Mouse (Mus musculus): ENCODE data around the gene Slc43a3.
"Not testable (repeated sequence)": the region's sequence is repeated elsewhere in the genome, so short reads cannot be mapped to it uniquely, and the experiment has no call there.

Gene Slc43a3

DNA sequence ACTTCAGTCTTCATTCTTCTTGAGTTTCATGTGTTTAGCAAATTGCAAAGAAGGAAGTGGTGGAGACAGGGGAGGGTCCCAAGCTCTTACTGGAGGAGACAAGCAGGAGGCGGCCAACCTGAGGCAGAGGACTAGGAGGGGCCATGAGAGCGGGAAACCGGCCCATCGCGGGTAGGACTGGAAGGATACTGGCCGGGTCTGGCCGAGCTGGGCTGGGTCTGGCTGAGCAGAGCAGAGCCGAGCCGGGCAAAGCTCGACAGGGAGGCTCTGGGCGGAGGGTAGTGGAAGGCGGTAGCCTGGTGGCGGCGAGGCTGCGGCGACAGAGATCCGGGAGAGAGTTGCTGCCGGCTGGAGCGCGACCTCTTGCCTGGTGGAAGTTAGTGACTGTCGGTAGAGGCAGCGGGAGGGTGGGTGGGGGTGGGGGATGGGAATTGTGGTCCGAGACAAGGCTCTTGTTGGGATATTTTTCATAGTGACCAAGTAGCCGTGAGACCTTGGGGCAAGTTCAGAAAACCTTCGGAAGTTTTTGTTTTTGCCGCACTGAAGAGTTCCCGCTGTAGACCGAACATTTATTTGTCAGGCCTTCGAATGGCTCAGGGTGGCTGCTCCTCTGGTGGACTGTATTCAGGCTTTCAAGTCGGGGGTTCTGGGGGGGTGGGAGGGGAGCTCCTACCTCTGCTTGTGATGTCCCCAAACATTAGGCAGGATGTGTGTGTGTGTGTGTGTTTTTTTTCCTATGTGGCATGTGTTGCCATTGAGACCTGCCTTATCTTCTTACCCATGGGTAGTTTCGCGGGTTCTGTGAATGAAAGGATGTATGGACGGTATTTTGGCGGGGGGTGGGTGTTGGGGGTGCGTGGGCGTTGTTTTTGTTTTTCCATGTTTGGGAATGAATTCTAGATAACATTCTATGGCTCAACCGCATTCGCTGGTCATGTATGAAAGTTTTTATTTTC lies at the start of gene Slc43a3:
Slc43a3 (plus strand) TSS at position 106 of the 956 bp plus-strand sequence.
- DNase-seq, result peak; percentile 85 to 88

- DNase-seq, result peak in 1 of 2 experiments; percentile 36
Observed at GRCm38 (mm10) chr2:84886821-84887281, 49.5 kb upstream of the Slc43a3 start.

DNA sequence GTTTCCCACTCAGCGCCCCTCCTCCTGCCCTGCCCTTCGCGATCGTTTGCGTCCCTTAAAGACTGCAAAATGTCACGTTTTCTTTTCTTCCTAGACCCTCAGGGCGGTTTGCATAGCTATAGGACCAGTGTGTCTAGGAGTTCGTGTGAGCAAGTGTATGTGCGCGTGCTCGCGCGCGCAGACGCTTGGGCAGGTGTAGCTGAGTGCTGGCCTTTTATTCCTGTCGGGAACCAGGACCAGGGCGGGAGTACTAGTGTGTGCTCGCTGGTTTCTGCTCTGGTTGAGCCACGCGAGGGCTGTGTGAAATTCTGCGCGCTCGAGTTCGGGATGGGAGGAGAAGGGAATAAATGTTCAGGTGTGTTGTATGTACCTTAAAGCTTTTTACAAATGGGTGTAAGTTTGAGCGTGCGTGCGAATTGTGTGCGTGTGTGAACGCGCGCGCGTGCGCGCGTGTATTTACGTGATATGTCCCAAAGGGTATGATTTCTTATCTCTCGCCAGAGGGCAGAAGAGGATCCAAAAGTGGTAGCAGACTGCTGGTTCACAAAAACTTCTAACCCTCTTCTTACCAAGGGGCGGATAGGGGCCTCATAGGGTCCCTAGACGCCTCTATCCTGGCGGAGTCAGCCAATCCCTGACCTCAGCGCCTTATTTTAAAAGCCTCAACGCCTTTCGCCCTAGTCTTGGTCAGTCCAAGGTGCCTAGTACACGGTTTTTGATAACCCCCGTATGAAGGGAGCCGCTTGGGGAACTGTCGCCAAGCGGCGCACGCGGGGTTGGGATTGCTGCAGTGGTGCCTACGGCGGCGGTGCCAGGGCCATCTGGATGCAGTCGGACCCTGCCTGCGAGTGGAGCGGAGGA lies 48.7 kb upstream of the Slc43a3 start:
- peak; percentile 50 to 60 for DNase-seq

DNA sequence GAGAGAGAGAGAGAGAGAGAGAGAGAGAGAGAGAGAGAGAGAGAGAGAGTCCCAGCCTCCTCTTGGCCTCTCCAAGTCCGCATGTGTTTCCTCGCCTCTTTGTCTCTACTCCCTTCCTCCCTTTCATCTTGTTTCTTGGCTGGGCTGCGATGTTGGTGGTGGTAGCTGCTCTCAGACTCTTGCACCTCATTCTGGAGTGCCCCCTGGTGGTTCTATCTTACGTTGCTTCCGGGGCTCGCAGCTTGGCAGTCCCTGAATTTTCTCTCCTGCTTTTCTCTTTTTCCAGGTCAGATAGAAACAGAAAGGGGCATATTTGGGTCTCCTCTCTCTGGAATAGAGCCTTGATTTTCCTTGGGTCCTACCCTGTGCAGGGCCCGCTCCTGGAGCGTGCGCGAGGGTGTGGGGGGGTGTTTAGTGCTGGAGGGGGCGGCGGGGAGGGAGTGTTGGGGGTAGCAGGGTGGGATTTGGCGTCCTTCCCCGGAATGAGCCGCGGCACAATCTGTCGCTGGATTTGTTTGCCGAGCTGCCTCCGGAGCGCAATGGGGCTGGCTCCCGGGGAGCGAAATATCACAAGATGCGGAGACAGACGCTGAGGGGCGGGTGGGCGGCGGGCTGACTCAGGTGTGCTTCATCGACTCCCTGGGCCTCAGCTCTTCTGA lies 47.6 kb upstream of the Slc43a3 start:
- peak; percentile 83 to 88 for DNase-seq

DNA sequence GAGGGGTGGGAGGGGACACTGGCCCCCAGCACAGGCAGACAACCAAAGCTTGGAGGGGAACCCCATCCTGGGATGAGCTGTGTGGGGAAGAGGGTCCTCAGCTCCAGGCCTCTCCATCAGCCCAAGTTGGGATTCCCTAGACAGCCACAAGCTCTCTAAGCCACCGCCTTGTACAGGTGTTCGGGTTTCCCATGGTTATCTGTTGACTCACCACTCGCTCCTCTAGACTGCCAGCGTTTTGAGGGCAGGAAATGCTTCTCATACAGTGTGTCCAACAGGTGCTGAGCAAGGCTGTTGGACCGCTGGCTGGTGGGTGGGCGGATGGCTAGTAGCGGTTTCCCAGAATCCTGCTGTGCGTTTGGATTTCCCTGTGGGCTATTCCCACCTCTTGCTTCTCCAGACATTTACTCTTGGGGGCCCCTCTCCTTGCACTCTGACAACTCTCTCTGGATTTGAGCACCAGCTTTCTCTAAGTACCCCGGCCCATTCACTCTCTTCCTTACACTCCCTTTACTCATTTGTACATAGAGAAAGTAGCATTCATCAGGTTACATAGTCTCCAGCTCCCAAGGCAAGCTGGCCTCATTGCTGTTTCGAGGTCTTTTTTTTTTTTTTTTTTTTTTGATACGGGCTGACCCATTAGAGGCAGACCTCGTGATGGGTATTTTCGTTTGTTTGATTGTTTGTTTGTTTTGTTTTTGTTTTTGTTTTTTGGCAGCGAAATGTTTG lies 46.9 kb upstream of the Slc43a3 start:
- DNase-seq, result no peak

DNA sequence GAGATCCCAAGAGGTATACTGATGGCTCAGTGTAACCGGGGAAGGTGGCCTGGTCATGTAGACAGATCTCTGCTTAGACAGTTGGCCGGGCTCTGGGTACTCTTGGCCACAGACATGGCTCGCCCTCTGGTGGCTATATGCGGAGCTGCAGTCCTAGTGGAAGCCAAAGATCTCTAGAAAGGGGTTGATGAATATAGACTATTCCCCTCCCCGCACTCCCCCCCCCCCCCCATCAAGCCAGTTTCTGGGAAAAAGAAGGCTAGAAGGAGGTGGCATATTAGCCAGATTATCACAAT lies 46.4 kb upstream of the Slc43a3 start:
- peak; percentile 87 to 91 for DNase-seq

DNA sequence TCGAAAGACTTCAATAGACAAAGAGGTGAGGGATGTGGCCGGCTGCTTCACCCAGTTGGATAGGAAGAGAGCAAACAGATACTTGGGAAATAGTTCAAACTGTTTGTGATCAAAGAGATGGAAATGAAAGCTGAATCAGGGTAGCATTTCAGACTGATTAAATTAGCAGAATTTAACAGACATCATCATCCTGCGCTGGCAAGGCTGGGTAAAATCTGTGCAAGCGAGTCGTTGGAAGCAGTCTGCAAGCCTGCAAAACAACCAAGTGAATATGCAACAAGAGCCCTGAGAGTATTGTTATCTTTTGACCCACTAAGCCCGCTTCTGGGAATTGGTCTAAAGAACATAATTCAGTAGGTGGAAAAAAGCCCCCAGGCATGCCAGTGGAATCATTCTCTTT lies 43.0 kb upstream of the Slc43a3 start:
- DNase-seq, result no peak

DNA sequence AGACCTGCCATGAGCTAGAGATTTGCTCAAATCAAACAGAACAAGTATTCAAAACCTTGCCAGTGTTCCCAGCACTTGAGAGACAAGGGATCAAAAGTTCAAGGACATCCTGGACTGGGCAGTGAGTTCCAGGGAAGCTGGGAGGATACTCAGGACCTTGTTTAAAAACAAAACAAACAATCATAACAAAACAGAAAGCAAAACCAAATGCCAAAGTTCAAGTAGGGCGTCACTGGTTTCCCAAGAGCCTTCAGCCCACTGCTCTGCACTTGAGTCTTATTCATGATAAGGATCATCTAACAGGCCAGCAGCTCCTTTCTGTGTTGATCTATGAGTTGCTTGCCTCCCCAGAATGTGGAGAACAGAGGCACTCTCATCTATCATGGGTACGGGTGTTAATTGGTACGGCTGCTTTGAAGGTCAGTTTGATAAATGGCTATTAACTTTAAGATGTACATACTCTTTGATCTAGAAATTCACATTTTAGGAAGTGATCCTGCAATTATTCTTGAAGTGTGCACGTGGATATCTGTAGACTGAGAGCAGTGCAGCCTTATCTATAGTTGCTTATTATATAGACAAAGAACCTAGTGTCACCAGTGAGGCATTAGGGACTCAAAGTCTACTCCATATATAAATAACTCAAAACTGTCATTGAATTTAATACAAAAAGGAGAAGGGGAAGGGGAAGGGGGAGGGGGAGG lies 40.7 kb upstream of the Slc43a3 start:
- no peak for DNase-seq

DNA sequence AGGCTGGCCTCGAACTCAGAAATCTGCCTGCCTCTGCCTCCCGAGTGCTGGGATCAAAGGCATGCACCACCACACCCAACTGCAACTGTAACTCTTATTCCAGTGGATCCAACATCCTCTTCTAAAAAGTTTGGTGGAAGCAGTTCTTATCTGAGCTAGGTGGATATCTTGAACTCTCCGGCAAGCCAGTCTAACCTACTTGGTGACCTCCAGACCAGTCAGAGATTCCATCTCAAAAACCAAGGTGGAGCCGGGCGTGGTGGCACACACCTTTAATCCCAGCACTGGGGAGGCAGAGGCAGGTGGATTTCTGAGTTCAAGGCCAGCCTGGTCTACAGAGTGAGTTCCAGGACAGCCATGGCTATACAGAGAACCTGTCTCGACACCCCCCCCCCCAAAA lies 39.7 kb upstream of the Slc43a3 start:
- not testable (repeated sequence) for DNase-seq

DNA sequence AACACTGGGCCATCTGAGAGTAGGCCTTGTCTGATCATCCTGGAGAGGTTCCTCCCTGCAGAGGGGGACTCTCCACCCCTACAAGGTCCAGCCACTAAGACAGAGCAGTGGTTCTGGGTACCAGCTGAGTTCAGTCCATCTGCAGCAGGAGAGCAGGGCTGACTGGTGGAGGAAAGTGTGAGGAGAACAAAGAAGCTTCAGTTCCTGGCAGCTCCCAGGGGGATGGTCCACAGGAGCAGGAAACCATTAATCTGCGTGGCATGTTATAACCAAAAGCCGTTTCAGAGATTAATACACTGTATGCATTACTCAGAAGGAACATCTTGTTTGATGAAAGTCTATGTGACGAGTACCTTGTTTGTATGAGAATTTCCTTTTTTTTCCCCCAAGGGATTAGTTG lies 23.7 kb upstream of the Slc43a3 start:
- DNase-seq, result peak; percentile 22 to 34

- no peak for DNase-seq
Observed at GRCm38 (mm10) chr2:84913881-84914280, 22.5 kb upstream of the Slc43a3 start.

DNA sequence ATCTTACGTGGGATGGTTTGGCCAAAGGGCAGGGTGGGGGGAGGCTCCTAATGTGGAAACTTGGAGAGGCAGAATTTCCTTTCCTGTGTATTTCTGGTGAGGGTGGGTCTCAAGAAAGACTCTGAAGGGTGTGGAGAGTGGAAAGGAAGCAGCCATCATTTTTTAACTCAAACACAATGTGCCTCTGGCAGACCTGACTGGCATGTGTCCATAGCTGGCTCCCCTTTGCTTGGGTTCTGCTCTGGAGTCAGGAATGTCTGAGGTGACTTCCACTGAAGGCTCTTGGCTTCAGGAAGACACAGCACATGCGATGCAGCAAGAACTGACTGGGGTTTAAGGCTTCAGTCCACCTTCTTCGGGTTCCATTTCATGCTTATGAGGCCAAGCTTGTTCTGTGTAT lies 21.0 kb upstream of the Slc43a3 start:
- DNase-seq, result peak; percentile 48 to 66

DNA sequence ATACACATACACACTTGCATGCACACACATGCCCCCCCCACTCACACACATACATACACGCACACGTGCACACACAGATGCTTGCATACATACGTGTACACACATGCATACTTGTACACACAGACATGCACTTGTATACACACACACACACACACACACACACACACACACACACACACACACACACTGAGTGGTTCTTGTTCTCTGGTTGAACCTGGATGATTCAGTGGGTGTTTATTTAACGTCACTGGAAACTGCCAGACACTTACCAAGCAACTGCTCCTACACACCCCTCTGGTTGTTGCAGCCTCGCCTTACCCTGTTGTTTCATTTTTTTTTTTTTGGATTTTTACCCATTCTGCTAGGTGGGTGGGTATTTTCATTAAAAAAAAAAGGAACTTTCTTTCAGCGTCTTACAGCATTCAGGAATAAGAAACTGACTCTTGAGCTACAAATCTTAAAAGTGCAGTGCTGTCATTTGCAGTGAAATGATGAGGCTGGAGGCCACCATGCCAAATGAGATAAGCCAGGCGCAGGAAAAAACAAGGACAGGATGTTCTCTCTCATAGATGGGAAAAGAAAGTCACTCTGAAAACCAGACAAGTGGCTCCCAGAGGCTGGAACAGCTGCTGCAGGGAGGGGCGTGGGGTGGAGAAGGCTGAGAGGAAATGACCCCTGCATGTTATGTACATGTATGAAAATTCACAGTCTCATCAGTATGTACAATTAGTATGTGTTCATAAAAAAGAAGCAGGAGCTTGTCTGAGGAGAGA lies 19.6 kb upstream of the Slc43a3 start:
- DNase-seq, result peak; percentile 66 to 88

DNA sequence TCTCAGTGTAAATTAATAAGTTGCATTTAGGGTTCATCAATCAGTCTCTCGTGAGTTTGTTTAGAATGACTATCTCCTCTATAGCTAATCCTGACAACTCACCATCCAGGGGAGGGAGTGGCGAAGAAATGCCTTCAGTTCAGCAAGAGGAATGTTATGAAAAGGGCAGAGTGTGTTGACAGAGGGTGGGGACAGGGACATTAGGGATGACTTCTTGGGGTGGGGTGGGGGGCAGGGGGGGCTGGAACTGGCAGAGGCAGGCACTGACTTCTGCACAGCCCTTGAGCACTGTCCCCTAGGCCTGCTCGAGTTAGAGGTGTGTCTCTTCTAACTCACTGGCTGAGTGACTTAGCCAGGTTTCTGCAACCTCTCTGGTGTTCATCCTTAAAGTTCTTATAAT lies 18.2 kb upstream of the Slc43a3 start:
- no peak for DNase-seq

DNA sequence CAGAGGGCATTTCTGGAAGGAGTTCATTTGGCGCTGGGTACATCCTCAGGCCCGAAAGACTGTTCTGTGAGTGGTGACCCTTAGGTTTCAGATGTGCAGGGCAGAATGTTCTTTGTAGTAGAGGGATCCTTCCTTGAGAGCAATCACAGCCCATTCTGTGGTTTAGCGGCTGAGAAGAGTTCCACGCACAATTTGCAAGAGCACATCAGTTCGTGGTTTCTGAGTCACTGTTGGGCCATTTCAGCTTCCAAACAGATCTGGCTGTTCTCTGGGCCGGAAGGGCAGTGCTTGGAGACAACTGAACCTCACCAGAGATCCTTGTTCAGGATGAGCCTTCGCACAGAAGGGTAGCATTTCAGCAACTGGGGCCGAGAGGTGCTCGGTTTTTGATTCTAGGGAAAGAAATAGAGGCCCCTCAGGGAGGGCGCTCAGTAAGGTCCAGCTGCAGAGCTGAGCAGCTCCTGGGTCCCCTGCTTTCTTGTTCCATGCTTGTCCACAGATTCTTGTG lies 16.7 kb upstream of the Slc43a3 start:
- DNase-seq, result no peak

GRCm38 (mm10) chr2:84930186-84930585 lies 6.2 kb upstream of the Slc43a3 start:
- no peak for DNase-seq

DNA sequence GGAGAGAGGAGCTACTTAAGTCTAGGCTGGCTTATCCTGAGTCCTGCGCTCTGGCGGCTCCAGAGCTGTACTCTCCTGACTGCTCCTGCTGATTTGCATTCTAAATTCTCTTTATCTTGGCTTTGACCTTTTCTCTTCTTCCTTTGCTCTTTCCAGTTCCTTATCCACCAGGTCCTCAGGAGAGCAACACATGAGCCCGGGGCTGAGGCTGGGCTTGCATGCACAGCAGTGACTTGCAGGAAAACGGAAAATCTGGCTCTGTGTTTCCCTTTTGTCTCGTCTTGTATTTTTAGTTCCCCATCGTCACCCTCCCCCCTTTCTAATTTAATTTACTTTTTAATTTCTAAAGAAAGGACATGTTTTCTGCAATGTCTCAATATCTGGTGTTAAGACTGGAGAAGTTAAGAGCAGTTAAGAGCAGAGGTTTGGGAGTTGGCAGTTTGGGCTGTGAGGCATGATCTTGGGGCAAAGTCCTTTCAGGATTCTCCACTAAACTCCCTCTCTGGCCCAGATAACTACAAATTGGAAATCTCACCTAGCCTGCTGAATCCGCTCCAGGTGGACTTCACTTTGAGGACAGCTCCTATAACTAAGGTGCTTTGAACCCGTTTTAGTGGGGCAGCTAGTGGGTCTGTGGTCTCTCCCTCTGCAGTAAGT lies 2.3 kb upstream of the Slc43a3 start:
- DNase-seq, result peak; percentile 49 to 51

DNA sequence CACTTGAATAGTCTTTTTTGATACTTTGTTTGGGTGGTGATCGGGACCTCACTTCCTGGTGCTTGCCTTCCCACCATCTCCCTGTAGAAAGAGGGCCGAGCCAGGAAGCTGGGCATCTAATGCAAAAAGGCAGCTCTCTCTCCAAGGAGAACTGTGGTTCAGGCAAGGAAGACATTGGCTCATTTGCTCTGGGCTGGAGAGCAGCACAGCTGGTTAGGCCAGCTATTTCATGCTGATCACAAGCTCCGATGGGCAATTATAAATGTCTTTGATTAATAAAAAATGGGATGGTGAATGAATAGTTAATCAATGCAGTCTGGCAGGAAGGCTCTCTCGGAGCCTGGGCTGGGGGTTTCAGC lies 1.8 kb upstream of the Slc43a3 start:
- DNase-seq, result no peak

- DNase-seq, result no peak
Observed at GRCm38 (mm10) chr2:84935065-84935464, 1.3 kb upstream of the Slc43a3 start.

DNA sequence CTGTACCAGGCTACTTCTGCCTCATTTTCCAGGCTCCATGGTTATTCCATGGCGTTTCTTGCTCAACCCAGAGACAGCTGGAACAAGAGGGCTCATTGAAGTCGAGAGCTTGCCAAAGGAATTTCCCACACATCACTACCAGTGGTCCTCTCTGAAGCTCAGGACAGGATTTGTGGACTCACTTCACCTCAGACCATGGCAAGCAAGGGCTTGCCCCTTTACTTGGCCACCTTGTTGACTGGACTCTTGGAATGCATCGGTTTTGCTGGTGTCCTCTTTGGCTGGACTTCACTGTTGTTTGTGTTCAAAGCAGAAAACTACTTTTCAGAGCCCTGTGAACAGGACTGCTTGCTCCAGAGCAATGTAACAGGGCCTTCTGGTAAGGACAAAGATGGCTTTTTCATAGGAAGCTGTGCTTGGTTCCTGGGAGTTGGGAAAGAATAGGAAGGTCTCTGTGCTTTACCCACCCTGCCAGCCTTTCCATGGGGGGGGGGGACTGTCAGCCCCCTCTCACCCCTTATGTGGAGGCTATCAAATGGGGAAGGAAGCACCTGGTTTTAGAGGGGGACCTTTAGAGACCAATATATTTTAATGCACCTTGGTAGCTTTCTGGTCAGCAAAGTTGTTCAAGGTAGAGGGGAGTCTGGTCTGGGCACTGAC lies 1.2 kb downstream of the Slc43a3 start:
- no peak for DNase-seq
